Mouse (Mus musculus) C2C12 (cell line): ENCODE data around the gene Lsamp.

ENCODE experiments used
- CTCF ChIP-seq: IDR thresholded peaks from one replicate; pipeline ENCODE4 v1.5.1; 2011; ENCODE audit not compliant: control insufficient read depth, insufficient read depth, insufficient read length
- MAX ChIP-seq: IDR thresholded peaks from one replicate; pipeline ENCODE4 v1.6.1; 2011; ENCODE audit warnings: mild to moderate bottlenecking, control low read depth
- MYOG ChIP-seq: IDR thresholded peaks from one replicate; pipeline ENCODE4 v1.6.1; 2011; ENCODE audit not compliant: control insufficient read depth, insufficient read length; ENCODE audit errors: extremely low read depth
- USF1 ChIP-seq: IDR thresholded peaks from one replicate; pipeline ENCODE4 v1.6.1; 2011; ENCODE audit warnings: low read depth, mild to moderate bottlenecking, control low read depth, moderate library complexity

GRCm38 (mm10) chr16:40697253-40697652 is 713.1 kb downstream of the Lsamp start:
- TF ChIP-seq CTCF, result no peak
- TF ChIP-seq USF1, result no peak
- TF ChIP-seq MAX, result no peak
- TF ChIP-seq MYOG, result no peak
